Mouse (Mus musculus) brain, embryonic 14.5 days (tissue): ENCODE measurements around the gene Lrrc1. TPM values are rescaled to one million over a fixed set of nuclear protein-coding genes. Genes with fewer than 3 reads are reported as not detected.
A peak's percentile ranks its signal among the peaks of the same experiment; 100 is the strongest.

ENCODE experiments used
- DNase-seq: peaks from one replicate; pipeline ENCODE4 v3.0.0-alpha.2; 2011; ENCODE audit warnings: low read depth
- CTCF ChIP-seq: fragments of 200-500 bp; IDR thresholded peaks from 2 replicates; pipeline ENCODE4 v1.5.1; 2012; ENCODE audit warnings: inconsistent platforms, mild to moderate bottlenecking, moderate library complexity, borderline replicate concordance; ENCODE audit not compliant: insufficient read depth, insufficient read length; ENCODE audit errors: extremely low read depth
- POLR2A ChIP-seq: fragments of 200-500 bp; IDR thresholded peaks from 2 replicates; pipeline ENCODE4 v1.6.1; 2012; ENCODE audit warnings: mild to moderate bottlenecking, inconsistent platforms, borderline replicate concordance; ENCODE audit not compliant: poor library complexity, insufficient read depth, insufficient read length, severe bottlenecking; ENCODE audit errors: extremely low read depth
- polyA plus RNA-seq: library from polyadenylated mRNA; depleted of rRNA; stranded (reverse); fragments of >200 nt; gene quantifications from 2 replicates; pipeline ENCODE4 v1.2.3, GENCODE M21; 2012

The Lrrc1 gene
- polyA plus RNA-seq, 1 experiment: 17.8 TPM

GRCm38 (mm10) chr9:77571851-77572250 is 27.2 kb upstream of the Lrrc1 start:
- DNase-seq: peak; percentile 69

GRCm38 (mm10) chr9:77568789-77569506 is 24.3 kb upstream of the Lrrc1 start:
- DNase-seq: peak; percentile 89
- TF ChIP-seq POLR2A (no peak), CTCF (no peak)

More at GRCm38 (mm10) chr9:77571851-77572250, 27.2 kb upstream of the Lrrc1 start:
- TF ChIP-seq POLR2A (no peak), CTCF (no peak)

- TF ChIP-seq POLR2A (no peak), CTCF (no peak)
- DNase-seq: no peak
These were observed 17.2 kb upstream of the Lrrc1 start for GRCm38 (mm10) chr9:77561827-77562226.

- TF ChIP-seq POLR2A: no peak
- no peak for TF ChIP-seq CTCF
- no peak for DNase-seq
These were observed 13.3 kb upstream of the Lrrc1 start for GRCm38 (mm10) chr9:77557963-77558362.

GRCm38 (mm10) chr9:77557181-77557580 is 12.5 kb upstream of the Lrrc1 start:
- TF ChIP-seq POLR2A (no peak), CTCF (no peak)
- no peak for DNase-seq

GRCm38 (mm10) chr9:77556435-77556834 is 11.8 kb upstream of the Lrrc1 start:
- TF ChIP-seq CTCF (no peak), POLR2A (no peak)
- DNase-seq: no peak

- TF ChIP-seq CTCF: no peak
- TF ChIP-seq POLR2A: no peak
- DNase-seq: no peak
These were observed 8.8 kb upstream of the Lrrc1 start for GRCm38 (mm10) chr9:77553465-77553864.

- DNase-seq: no peak
- TF ChIP-seq CTCF (no peak), POLR2A (no peak)
These were observed 6.4 kb upstream of the Lrrc1 start for GRCm38 (mm10) chr9:77551036-77551512.

GRCm38 (mm10) chr9:77546010-77546409 is 1.3 kb upstream of the Lrrc1 start:
- TF ChIP-seq POLR2A (no peak), CTCF (no peak)

GRCm38 (mm10) chr9:77545068-77545421 is 375 bp upstream of the Lrrc1 start:
- TF ChIP-seq CTCF: no peak
- TF ChIP-seq POLR2A: no peak

More at GRCm38 (mm10) chr9:77546010-77546409, 1.3 kb upstream of the Lrrc1 start:
- DNase-seq: no peak

GRCm38 (mm10) chr9:77543351-77544321 is 1.0 kb downstream of the Lrrc1 start:
- DNase-seq: peak; percentile 61
- TF ChIP-seq CTCF (no peak), POLR2A (no peak)

More at GRCm38 (mm10) chr9:77545068-77545421, 375 bp upstream of the Lrrc1 start:
- DNase-seq: no peak

- TF ChIP-seq CTCF (no peak), POLR2A (no peak)
- DNase-seq: no peak
These were observed 3.1 kb downstream of the Lrrc1 start for GRCm38 (mm10) chr9:77541556-77541955.

GRCm38 (mm10) chr9:77539232-77539631 is 5.4 kb downstream of the Lrrc1 start:
- no peak for TF ChIP-seq CTCF
- TF ChIP-seq POLR2A: no peak
- no peak for DNase-seq

- TF ChIP-seq CTCF: no peak
- no peak for TF ChIP-seq POLR2A
These were observed 7.3 kb downstream of the Lrrc1 start for GRCm38 (mm10) chr9:77537357-77537756.

GRCm38 (mm10) chr9:77536832-77537231 is 7.8 kb downstream of the Lrrc1 start:
- DNase-seq: no peak
- no peak for TF ChIP-seq CTCF

More at GRCm38 (mm10) chr9:77537357-77537756, 7.3 kb downstream of the Lrrc1 start:
- no peak for DNase-seq
